Mouse (Mus musculus): Measurements from ENCODE around the gene Mroh3.

The Mroh3 gene

DNA sequence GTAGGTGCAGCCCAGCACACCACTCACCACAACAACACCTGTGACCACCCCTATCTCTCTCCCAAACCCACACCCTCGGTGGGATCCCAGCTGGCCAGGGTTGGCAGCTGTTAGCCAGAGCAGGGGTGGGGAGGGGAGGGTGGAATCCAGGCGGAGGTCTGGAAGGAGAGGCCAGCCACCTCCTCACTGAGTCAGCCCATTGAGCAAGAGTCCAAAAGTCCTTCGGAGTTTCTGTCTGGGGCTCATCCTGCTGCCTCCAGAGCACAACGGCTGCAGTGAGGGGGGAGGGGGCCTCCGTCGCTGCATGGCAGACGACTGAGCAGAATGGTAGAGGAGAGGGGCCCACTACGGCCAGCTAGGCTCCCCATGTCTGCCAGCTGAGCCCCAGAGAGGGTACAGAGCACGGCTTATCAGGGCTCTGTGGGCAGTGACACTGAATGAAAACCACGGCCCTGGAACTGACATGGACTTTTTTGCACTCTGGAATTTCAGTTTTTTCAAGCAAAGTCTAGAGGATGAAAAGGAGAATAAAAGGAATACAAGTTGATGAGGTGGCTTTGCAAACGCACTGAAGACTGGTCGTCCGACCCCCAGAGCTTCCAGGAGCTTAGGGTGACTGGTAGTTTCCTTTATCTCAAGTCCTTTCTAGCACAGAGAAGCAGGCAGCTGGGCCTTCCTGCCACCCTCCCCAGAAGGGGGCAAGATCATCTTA lies 15.9 kb upstream of the Mroh3 start:
- DNase-seq (ENCODE audit: low read depth, low spot score) = no peak

GRCm38 (mm10) chr1:136227870-136228269 lies 15.2 kb upstream of the Mroh3 start:
- DNase-seq (ENCODE audit: low read depth, low spot score) = no peak

GRCm38 (mm10) chr1:136226626-136227025 lies 14.0 kb upstream of the Mroh3 start:
- DNase-seq (ENCODE audit: low read depth, low spot score) = no peak

DNA sequence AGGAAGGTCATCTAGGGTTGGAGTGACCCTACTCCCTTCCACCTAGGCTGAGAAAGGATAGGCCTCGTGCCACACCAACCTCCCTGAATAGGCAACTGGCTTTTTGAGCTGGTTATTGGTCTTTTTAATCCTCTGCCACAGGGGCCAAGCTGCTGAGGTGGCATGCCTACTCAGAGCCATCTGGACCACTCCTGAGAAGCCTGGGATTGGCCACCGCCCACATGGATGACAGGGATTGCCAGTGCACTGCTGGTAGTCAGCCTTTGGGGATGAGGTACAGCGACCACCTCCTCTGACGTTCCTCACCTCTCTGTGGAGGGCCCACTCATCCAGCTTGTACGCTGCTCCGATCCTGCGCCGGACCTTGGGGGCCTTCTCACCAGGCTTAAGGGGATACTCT lies 13.2 kb upstream of the Mroh3 start:
- no peak for DNase-seq (ENCODE audit: low read depth, low spot score)

DNA sequence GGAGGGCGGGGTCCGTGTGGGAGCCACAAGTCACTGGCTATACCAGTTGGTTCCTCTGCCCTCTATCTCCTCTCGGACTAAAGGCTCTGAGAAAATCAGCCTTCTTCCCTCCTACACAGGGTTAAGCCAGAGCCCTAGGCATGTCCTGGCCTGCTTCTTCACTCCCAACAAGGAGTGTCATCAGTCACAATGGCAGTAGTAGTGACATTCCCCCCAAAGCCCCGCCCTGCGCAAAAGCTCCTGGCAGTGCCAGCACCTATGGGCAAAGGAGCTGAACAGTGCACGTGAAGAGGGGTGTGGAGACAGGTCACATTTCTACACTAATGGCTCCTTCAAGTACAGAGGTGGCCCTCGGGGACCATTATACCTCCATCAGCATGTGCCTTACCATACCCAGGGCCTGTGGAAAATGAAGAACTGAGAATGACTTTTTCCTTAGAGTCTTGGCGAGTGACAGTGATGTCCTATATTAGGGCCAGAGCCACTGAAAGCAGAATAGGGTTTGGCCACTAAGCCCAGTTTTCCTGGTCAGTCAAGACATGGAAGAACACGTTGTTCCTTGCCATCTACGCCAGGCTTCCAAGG lies 11.2 kb upstream of the Mroh3 start:
- DNase-seq (ENCODE audit: low read depth, low spot score) = no peak

DNA sequence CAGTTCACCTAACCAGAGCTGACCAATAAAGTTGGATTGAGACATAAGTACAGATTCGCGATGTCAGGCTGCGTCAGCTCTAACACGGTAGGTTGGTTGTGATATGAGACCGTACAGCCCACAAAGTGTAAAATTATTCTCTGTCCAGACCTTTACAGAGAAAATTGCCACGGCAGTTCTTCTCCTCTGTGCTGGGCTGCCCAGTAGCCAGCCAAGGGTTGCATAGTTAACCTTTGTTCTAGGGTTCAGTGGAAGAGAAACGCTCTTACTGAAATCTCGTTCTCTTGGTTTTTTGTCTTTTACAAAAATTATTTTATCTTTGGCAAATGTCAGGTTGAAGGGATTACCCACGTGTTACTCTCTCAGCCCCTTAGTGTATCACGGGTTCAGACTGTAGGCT lies 9.8 kb upstream of the Mroh3 start:
- DNase-seq (ENCODE audit: low read depth, low spot score) = no peak

DNA sequence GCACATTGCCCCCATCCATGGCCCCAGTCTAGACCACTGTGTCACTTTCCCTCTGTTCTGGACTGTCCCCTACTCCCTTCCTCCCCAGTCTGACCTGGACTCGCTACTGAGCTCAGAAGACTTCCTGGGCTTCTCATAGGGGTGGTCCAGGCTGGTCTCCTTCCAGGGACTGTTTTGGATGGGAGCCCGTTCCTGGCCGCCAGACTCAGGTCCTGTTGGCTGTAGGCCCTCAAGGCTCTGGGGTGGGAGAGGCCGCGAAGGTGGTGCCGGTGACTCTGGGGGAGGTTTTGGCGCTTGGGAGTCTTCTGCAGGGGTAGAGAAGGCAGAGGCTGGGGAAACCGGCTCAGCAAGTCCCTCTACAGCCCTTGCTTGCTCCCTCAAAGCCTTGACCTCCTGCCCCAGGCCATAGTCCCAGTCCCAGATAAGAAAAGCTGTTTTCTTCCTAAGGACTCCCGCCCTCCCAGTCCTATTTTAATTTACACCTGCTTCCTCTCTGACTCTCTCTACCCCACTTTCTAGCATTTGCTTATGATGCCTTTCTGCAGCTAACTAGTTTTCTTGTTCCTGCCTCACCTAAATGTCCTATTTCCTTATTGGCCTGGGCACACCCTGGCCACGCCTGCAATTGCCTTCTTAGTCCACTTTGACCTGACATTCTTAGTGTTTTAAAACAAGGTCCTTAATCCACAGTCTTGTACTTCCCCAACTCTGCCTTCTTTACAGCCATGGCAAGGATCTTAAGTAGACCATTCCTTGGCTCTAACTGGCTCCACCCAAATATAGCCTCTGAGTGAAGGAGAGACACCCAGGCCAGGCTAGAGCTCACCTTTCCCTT lies 7.6 kb upstream of the Mroh3 start:
- no peak for DNase-seq (ENCODE audit: low read depth, low spot score)

GRCm38 (mm10) chr1:136214304-136214703 lies 1.7 kb upstream of the Mroh3 start:
- DNase-seq (ENCODE audit: low read depth, low spot score) = no peak

- no peak for DNase-seq (ENCODE audit: low read depth, low spot score)
Observed at GRCm38 (mm10) chr1:136190033-136190432, 22.6 kb downstream of the Mroh3 start.

- DNase-seq (ENCODE audit: low read depth, low spot score) = no peak
Observed at GRCm38 (mm10) chr1:136179511-136180001, 33.1 kb downstream of the Mroh3 start.

DNA sequence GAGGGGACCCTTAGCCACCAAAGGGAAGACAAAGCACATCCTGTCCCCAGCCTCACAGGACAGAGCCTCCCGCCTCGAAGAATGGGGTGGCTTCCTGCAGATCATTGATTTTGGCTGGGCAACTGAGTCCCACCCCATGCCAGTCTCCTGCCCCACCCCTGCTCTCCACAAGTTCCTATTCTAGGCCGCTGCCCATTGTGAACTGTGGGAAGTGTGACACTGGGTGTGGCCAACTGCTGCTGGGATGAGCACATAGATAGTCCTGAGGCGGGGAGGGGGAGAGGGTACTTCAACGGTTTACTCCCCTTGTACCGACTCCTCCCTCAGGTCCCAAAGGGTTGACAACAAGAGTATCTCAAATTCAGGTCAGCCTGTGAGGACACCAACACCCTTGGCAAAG lies 33.9 kb downstream of the Mroh3 start:
- no peak for DNase-seq (ENCODE audit: low read depth, low spot score)

DNA sequence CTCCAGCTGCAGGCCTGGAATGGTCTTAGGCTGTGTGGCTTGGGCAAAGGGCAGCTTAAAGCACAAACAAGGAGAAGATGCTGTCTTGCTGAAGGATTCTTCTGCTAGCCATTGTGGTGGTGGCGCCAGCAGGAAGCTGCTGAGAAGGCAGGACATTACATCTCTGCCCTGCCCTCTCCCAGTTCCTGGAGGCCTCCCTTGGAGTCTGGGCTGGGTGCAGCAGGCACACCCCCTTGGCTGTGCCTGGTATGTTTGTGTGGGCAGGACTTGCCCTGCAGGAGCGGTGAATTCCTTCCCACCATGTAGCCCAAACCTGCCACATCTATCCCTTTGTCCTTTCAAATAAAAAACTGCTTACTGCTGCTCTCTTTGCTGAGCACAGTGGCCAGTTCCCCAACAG lies 35.5 kb downstream of the Mroh3 start:
- no peak for DNase-seq (ENCODE audit: low read depth, low spot score)

DNA sequence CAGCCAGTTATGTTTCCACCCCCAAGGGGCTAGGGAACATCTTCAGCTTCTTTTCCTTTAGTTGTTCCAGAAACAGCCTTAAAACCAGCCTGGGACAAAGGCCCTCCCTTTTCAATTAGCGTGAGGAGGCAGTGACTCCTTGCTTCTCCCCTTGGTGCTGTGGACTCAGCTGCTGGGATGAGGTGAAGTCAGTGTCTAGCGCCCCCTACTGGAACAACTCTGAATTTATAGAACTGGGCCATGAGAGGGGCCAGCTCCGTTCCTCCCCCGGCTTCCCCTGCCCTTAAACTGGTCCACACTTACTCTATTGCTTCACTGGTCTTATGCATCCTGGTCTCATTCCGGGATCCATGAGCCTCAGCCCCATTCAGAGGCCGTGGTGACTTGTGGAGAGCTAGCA lies 37.4 kb downstream of the Mroh3 start:
- peak; percentile 66 for DNase-seq (ENCODE audit: low read depth, low spot score)

DNA sequence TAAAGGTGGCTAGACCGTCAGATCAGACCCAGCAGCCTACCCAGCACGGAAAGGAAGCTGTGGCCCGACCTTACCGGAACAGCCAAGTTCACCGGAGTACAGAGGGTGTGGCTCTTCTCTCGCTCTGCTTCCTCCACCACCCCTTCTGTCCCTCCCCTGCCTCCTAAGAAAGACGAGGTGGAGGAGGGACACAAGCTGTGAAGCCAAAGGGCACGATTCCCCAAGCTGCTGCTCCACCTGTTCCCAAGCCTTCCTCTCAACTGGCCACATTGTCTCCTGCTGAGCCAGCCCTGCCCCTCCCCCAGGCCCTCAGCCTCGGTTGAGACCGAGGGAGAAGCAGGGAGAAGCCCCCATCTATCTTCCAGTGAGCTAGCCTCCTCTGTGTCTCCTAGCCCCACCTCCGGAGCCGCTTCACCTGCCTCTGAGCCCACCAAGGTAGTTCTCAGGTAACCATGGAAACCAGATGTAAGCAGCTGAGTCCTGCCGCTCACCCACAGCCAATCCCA lies 38.5 kb downstream of the Mroh3 start:
- no peak for DNase-seq (ENCODE audit: low read depth, low spot score)

GRCm38 (mm10) chr1:136172696-136173095 lies 39.9 kb downstream of the Mroh3 start:
- DNase-seq (ENCODE audit: low read depth, low spot score) = no peak

- DNase-seq (ENCODE audit: low read depth, low spot score) = peak; percentile 95
Observed at GRCm38 (mm10) chr1:136170109-136170508, 42.5 kb downstream of the Mroh3 start.

GRCm38 (mm10) chr1:136167657-136168056 lies 45.0 kb downstream of the Mroh3 start:
- peak; percentile 77 for DNase-seq (ENCODE audit: low read depth, low spot score)

DNA sequence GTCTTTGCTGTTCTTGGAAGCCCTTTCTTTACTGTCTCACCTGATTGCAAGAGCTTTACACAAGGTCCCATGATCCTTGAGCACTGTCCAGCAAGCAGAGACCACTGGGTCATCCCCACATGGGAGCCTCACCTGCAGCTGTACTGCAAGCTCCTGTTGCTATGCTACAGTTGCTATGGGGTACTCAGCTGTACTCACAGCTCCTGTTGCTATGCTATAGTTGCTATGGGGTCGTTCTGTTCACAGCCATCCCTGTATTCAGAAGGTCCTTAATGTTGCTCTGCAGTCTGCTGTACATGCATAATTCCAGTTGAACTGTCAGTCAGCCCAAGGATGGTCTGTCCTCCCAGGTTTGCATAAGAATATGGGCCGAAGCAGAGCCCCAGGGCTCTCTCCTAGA lies 47.2 kb downstream of the Mroh3 start:
- DNase-seq (ENCODE audit: low read depth, low spot score) = peak; percentile 54

GRCm38 (mm10) chr1:136161333-136161921 lies 51.2 kb downstream of the Mroh3 start:
- no peak for DNase-seq (ENCODE audit: low read depth, low spot score)

- DNase-seq (ENCODE audit: low read depth, low spot score) = no peak
Observed at GRCm38 (mm10) chr1:136160930-136161329, 51.7 kb downstream of the Mroh3 start.

DNA sequence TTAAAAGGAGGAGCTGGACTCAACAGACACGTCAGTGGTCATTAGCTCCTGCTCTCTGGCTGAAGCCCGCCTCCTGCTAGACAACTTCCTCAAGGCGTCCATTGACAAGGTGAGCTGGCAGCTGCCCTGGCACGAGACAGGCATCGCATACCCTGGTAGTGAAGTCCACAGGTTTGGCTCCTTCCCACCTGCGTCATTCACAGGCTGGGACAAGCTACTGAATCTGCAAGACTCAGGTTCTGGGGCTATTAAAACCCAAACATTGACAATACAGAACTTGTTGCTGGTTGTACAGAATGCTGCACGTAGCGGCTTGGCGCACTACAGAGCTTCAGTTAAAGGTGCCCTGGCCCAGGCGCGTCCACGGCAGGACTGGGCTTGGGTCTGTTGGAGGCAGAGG lies 52.3 kb downstream of the Mroh3 start:
- DNase-seq (ENCODE audit: low read depth, low spot score) = no peak

- peak; percentile 35 for DNase-seq (ENCODE audit: low read depth, low spot score)
Observed at GRCm38 (mm10) chr1:136159830-136160229, 52.8 kb downstream of the Mroh3 start.
